Mouse (Mus musculus) heart, embryonic 13.5 days (tissue): ENCODE measurements around the gene Ppp1r13l. TPM values are rescaled to one million over a fixed set of nuclear protein-coding genes. Genes with fewer than 3 reads are reported as not detected.
A peak's percentile ranks its signal among the peaks of the same experiment; 100 is the strongest.

Experiments used
- ATAC-seq: fragments of 200-750 bp; cut with Nextera tagmentation; 2 replicates; pipeline ENCODE4 v1.8.0; 2017; ENCODE audit warnings: moderate TSS enrichment; ENCODE audit not compliant: insufficient number of reproducible peaks, low FRiP score, low TSS enrichment; ENCODE audit errors: extremely low read depth
- H3K27ac ChIP-seq: fragments of 300-500 bp; sonication (generic); replicated peaks from 2 replicates; pipeline ENCODE4 v1.5.1; 2015; ENCODE audit warnings: moderate library complexity, mild to moderate bottlenecking, inconsistent platforms
- H3K27me3 ChIP-seq: fragments of 300-500 bp; sonication (generic); replicated peaks from 2 replicates; pipeline ENCODE4 v1.6.1; 2015; ENCODE audit warnings: mild to moderate bottlenecking, inconsistent platforms
- H3K36me3 ChIP-seq: fragments of 300-500 bp; sonication (generic); 2 replicates; pipeline ENCODE4 v1.6.1; 2015; ENCODE audit warnings: mild to moderate bottlenecking, inconsistent platforms
- H3K4me1 ChIP-seq: fragments of 300-500 bp; sonication (generic); 2 replicates; pipeline ENCODE4 v1.6.1; 2015; ENCODE audit warnings: inconsistent platforms
- H3K4me2 ChIP-seq: fragments of 300-500 bp; sonication (generic); 2 replicates; pipeline ENCODE4 v1.6.1; 2015; ENCODE audit warnings: inconsistent platforms, mild to moderate bottlenecking, moderate library complexity
- H3K4me3 ChIP-seq: fragments of 300-500 bp; sonication (generic); 2 replicates; pipeline ENCODE4 v1.5.1; 2015; ENCODE audit warnings: moderate library complexity, mild to moderate bottlenecking, inconsistent platforms
- H3K9ac ChIP-seq: fragments of 300-500 bp; sonication (generic); 2 replicates; pipeline ENCODE4 v1.6.1; 2015; ENCODE audit warnings: inconsistent platforms, mild to moderate bottlenecking, moderate library complexity
- H3K9me3 ChIP-seq: fragments of 300-500 bp; sonication (generic); 2 replicates; pipeline ENCODE4 v1.6.1; 2016; ENCODE audit warnings: inconsistent platforms
- WGBS: fragments of 180-500 bp; shearing (Covaris S2); methylation state at CpG from one replicate; pipeline ENCODE4 v1.1.7; 2015; ENCODE audit warnings: mixed read lengths; 5-methylcytosine and 5-hydroxymethylcytosine counted together
- polyA plus RNA-seq: library from polyadenylated mRNA; unstranded; fragments of >200 nt; fragmentation: Nextera tagmentation; extraction: Ambion mirVana; gene quantifications from 2 replicates; pipeline ENCODE4 v1.2.1, GENCODE M21; 2015

Gene Ppp1r13l
- polyA plus RNA-seq, 1 experiment from 2014 or later: 12.8 TPM

DNA sequence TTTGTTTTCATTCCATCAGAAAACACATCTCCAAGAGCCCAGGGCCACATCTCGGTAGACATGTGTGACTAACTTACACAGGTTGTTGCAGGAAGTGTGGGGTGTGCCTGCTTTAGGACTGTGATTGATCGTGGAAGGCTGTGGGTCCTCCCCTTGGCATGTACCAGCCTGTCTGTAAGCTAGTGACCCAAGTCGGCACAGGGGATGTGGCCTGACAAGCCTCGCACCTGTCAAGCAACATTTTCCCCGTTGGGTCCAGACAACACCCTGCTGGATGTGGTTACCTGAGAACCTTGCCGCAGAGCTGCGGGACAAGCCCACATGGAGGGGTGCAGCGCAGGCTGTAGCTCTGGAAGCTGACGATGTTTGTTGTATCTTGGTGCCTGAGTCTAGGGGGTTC, 37.1 kb upstream of the Ppp1r13l start:
- Histone ChIP-seq H3K4me2 (no peak overlapping the region), H3K36me3 (no peaks in the 10 kb centered on the region), H3K9me3 (no peaks in the 10 kb centered on the region), H3K9ac (no peak overlapping the region), H3K27ac (no peak overlapping the region), H3K4me3 (no peak overlapping the region), H3K27me3 (peaks cover 19% of the 10 kb centered on the region; the same call in 1 of the 2 replicates), H3K4me1 (peaks cover 37% of the 10 kb centered on the region)
- ATAC-seq: no peak
- WGBS: 39% methylated on average over 9 of the region's 9 CpGs

- ATAC-seq: no peak
- Histone ChIP-seq H3K27ac (no peak overlapping the region), H3K36me3 (no peaks in the 10 kb centered on the region), H3K27me3 (peaks cover 7% of the 10 kb centered on the region; the same call in 1 of the 2 replicates), H3K4me1 (peaks cover 44% of the 10 kb centered on the region), H3K4me3 (no peak overlapping the region), H3K9ac (no peak overlapping the region), H3K9me3 (no peaks in the 10 kb centered on the region), H3K4me2 (no peak overlapping the region)
- WGBS: 83% methylated on average over 11 of the region's 11 CpGs
These were observed 35.3 kb upstream of the Ppp1r13l start for GRCm38 (mm10) chr7:19324221-19324620.

DNA sequence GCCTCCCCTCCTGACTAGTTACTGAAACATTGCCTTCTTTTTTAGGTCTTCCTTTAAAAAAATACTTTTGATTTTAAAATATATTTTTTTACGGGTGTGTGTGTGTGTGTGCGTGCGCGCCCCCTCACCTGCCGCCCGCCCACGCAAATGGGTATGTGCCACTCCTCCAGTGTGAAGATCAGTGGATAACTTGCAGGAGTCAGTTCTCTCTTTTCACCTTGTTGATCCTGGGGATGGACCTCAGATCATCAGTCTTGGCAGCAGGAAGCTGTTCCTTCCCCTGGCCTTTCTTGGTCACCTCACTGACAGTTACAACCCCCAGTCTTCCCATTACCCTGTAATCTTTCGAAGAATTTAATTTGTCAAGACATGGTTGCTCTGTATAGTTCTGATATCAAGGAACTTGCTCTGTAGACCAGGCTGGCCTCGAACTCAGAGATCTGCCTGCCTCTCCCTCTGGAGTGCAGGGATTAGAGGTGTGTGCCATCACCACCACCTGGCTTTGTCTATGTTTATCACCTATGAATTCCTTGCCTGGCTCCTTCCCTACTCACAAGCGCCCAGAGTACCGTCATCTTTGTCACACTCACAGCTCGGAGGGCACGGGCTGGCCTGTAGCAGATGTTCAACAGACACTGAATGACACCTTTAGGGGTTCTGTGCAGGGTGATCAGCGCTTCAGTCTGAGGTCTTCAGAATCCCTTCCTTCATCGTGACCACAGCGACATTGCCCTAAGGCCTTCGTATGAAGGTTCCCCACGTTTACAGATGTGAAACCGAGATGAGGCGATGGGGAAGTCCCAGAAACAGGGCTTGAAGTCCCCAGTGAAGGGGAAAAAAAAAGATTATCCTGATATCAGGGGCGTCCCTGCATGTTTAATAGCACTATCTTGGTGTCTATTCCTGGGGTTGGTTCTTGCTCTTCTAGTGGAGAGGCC, 34.0 kb upstream of the Ppp1r13l start:
- ATAC-seq: no peak
- peak overlapping the region; percentile 73 for H3K4me2 ChIP-seq
- no peaks in the 10 kb centered on the region for H3K9me3 ChIP-seq
- 62% methylated on average over 21 of the region's 21 CpGs for WGBS
- no peaks in the 10 kb centered on the region for H3K36me3 ChIP-seq
- H3K27me3 ChIP-seq: peaks cover 7% of the 10 kb centered on the region; the same call in 1 of the 2 replicates
- peak overlapping the region; percentile 65 for H3K9ac ChIP-seq
- H3K4me1 ChIP-seq: peaks cover 44% of the 10 kb centered on the region
- H3K4me3 ChIP-seq: peak overlapping the region; percentile 44
- H3K27ac ChIP-seq: peak overlapping the region; percentile 90; the same call in 1 of the 2 replicates

DNA sequence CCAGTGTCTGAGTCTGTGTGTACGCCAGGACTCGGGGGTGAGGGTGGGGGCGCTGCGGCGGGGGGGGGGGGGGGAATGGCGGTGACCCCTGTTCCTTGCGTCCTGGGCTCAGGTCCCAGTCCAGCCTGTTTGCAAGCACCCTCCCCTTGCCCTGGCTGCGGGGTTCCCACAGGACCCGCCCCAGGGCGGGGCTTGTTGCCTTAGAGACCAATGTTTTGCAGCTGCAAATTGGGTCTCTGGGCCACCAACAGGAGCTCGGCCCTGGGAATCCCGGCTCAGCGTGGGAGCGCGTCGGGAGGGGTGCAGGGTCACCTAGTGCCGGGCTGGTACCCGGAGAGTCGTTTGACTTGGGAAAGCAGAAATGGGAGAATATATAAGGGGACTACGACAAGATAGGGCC, 33.2 kb upstream of the Ppp1r13l start:
- WGBS: 2% methylated on average over 20 of the region's 20 CpGs
- peak overlapping the region; percentile 73 for H3K4me2 ChIP-seq
- peak overlapping the region; percentile 65 for H3K9ac ChIP-seq
- peak overlapping the region; percentile 44 for H3K4me3 ChIP-seq
- 0 out of 2 replicates have a peak, but pooled peaks have one; percentile 53 for ATAC-seq
- no peaks in the 10 kb centered on the region for H3K36me3 ChIP-seq
- peak overlapping the region; percentile 90 for H3K27ac ChIP-seq
- peaks cover 43% of the 10 kb centered on the region for H3K4me1 ChIP-seq
- peaks cover 7% of the 10 kb centered on the region; the same call in 1 of the 2 replicates for H3K27me3 ChIP-seq
- H3K9me3 ChIP-seq: no peaks in the 10 kb centered on the region

GRCm38 (mm10) chr7:19327128-19327527, 32.4 kb upstream of the Ppp1r13l start:
- Histone ChIP-seq H3K4me1 (peaks cover 45% of the 10 kb centered on the region), H3K9ac (peak overlapping the region; percentile 65), H3K36me3 (no peaks in the 10 kb centered on the region), H3K27me3 (peaks cover 7% of the 10 kb centered on the region; the same call in 1 of the 2 replicates), H3K27ac (peak overlapping the region; percentile 90), H3K4me3 (peak overlapping the region; percentile 44), H3K4me2 (peak overlapping the region; percentile 73), H3K9me3 (no peaks in the 10 kb centered on the region)
- under 1% methylated on average over 22 of the region's 22 CpGs for WGBS
- peak; percentile 71 for ATAC-seq

DNA sequence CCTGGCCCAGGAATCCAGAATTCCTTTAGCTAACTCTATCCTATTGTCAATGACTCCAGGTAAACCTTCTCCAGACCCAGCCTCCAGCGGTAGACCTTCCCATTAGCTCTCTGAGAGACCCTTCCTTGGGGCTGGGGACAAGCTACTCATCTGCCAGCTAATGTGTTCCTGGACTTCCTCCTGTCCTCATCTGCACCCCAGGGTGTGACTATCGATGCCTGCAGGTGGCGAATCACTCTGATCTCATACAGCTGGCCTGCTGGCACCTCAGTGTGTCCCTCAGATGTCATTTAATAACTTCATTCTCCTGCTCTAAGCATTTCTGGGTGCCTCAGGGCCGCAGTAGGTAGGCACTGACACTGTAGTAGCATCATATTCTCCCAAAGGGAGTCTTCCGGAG, 31.8 kb upstream of the Ppp1r13l start:
- no peaks in the 10 kb centered on the region for H3K9me3 ChIP-seq
- H3K27me3 ChIP-seq: peaks cover 6% of the 10 kb centered on the region; the same call in 1 of the 2 replicates
- peak overlapping the region; percentile 90 for H3K27ac ChIP-seq
- WGBS: 77% methylated on average over 5 of the region's 5 CpGs
- H3K4me2 ChIP-seq: peak overlapping the region; percentile 73
- peaks cover 50% of the 10 kb centered on the region for H3K4me1 ChIP-seq
- ATAC-seq: no peak
- H3K9ac ChIP-seq: peak overlapping the region; percentile 65
- no peak overlapping the region for H3K4me3 ChIP-seq
- no peaks in the 10 kb centered on the region for H3K36me3 ChIP-seq

- Histone ChIP-seq H3K36me3 (no peaks in the 10 kb centered on the region), H3K27me3 (no peaks in the 10 kb centered on the region), H3K9me3 (no peaks in the 10 kb centered on the region), H3K9ac (no peak overlapping the region), H3K4me2 (no peak overlapping the region), H3K27ac (no peak overlapping the region), H3K4me3 (no peak overlapping the region), H3K4me1 (peaks cover 50% of the 10 kb centered on the region)
- ATAC-seq: no peak
These were observed 31.1 kb upstream of the Ppp1r13l start for GRCm38 (mm10) chr7:19328425-19328824.

DNA sequence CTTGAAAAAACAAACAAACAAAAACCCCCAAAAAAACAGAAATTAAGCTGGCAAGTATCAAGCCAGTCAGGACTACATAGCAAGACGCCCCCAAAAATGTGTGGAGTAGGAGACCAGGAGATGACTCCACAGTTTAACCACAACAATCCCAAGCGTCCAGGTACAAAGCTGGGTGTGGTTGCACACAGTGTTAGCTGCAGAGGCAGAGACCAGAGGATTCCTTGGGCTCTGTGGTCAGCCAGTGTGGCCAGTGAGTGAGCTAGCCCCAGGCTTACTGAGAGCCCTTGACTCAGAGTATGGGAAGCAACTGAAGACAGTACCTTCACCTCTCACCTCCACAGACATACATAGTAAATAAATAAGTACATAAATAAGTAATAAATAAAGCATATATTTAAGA, 27.6 kb upstream of the Ppp1r13l start:
- Histone ChIP-seq H3K4me1 (peaks cover 60% of the 10 kb centered on the region), H3K36me3 (no peaks in the 10 kb centered on the region), H3K4me2 (peak overlapping the region; percentile 77), H3K4me3 (peak overlapping the region; percentile 69; the same call in 1 of the 2 replicates), H3K9ac (0 out of 2 replicates have a peak overlapping the region, but pooled peaks have one; percentile 38), H3K27ac (peak overlapping the region; percentile 26; the same call in 1 of the 2 replicates), H3K9me3 (no peaks in the 10 kb centered on the region), H3K27me3 (no peaks in the 10 kb centered on the region)
- WGBS: 67% methylated on average over 2 of the region's 2 CpGs
- no peak for ATAC-seq

GRCm38 (mm10) chr7:19332709-19333352, 26.7 kb upstream of the Ppp1r13l start:
- whole genome bisulfite sequencing: under 1% methylated on average over 51 of the region's 52 CpGs
- H3K4me3 ChIP-seq: peak overlapping the region; percentile 69
- no peaks in the 10 kb centered on the region for H3K36me3 ChIP-seq
- peak overlapping the region; percentile 85 for H3K27ac ChIP-seq
- peaks cover 61% of the 10 kb centered on the region for H3K4me1 ChIP-seq
- peak; percentile 69 for ATAC-seq
- no peaks in the 10 kb centered on the region for H3K27me3 ChIP-seq
- peak overlapping the region; percentile 77 for H3K4me2 ChIP-seq
- H3K9ac ChIP-seq: peak overlapping the region; percentile 91
- no peaks in the 10 kb centered on the region for H3K9me3 ChIP-seq

- no peak overlapping the region for H3K4me3 ChIP-seq
- no peaks in the 10 kb centered on the region for H3K36me3 ChIP-seq
- peaks cover 62% of the 10 kb centered on the region for H3K4me1 ChIP-seq
- no peak for ATAC-seq
- no peak overlapping the region; the same call in 1 of the 2 replicates for H3K4me2 ChIP-seq
- 0 out of 2 replicates have a peak overlapping the region, but pooled peaks have one; percentile 5 for H3K9ac ChIP-seq
- H3K27me3 ChIP-seq: no peaks in the 10 kb centered on the region
- WGBS: 49% methylated on average over 3 of the region's 3 CpGs
- peak overlapping the region; percentile 20; the same call in 1 of the 2 replicates for H3K27ac ChIP-seq
- no peaks in the 10 kb centered on the region for H3K9me3 ChIP-seq
These were observed 24.0 kb upstream of the Ppp1r13l start for GRCm38 (mm10) chr7:19335583-19335982.

GRCm38 (mm10) chr7:19337122-19337521, 22.4 kb upstream of the Ppp1r13l start:
- no peak for ATAC-seq
- Histone ChIP-seq H3K9ac (peak overlapping the region; percentile 5), H3K4me3 (no peak overlapping the region), H3K4me2 (no peak overlapping the region), H3K4me1 (peaks cover 68% of the 10 kb centered on the region), H3K9me3 (no peaks in the 10 kb centered on the region), H3K36me3 (no peaks in the 10 kb centered on the region), H3K27me3 (peaks cover 5% of the 10 kb centered on the region; the same call in 1 of the 2 replicates), H3K27ac (peak overlapping the region; percentile 10; the same call in 1 of the 2 replicates)
- WGBS: 53% methylated on average over 10 of the region's 10 CpGs
